In genomic region chr19:42589246-42589645, GRCm38 (mm10) we compare ENCODE assay signal across 16 mouse cellular contexts. TPM values are rescaled to one million over a fixed set of nuclear protein-coding genes. Genes with fewer than 3 reads are reported as not detected.
DNase-seq lines count a peak whose midpoint lies in the region; ATAC-seq and TF ChIP-seq lines count a peak whose summit lies in the region.
"Had no signal": no experiment of that assay in that cellular context is flagged by ENCODE, and none has a peak within 500 bp of the region (broad histone marks: within the 10 kb centered on the region; RNA-seq: fewer than 3 reads in every experiment).

No protein-coding gene starts in this region.

- H3K4me3 ChIP-seq in kidney, adult 2 months (ENCODE audit: insufficient read depth, low read depth, low read length) = no peak overlapping the region
- H3K4me3 ChIP-seq in kidney, embryonic 14.5 days (ENCODE audit: low read length) = no peak overlapping the region
- no peak overlapping the region for H3K4me3 ChIP-seq in lung, adult 2 months (replicated peaks; ENCODE audit: extremely low read depth, low read depth, low read length)

- TF ChIP-seq CTCF in kidney, adult 2 months (conservative IDR thresholded peaks at IDR 0.05; ENCODE audit: insufficient read depth, insufficient read length, low read depth, low read length) = no peak
- TF ChIP-seq CTCF in lung, adult 2 months (IDR thresholded peaks at IDR 0.05; ENCODE audit: insufficient read depth, low read length) = no peak

- WGBS in kidney, adult 2 months = 55% methylated on average over 1 of the region's 1 CpGs
- 45% methylated on average over 1 of the region's 1 CpGs for WGBS in kidney, embryonic 14.5 days
- WGBS in lung, adult 2 months = 48% methylated on average over 1 of the region's 1 CpGs

- no peak overlapping the region for H3K27ac ChIP-seq in kidney, adult 2 months (ENCODE audit: insufficient read depth, low read depth, low read length)
- H3K27ac ChIP-seq in kidney, embryonic 14.5 days (ENCODE audit: low read depth, low read length) = no peak overlapping the region

- no peak overlapping the region for H3K4me2 ChIP-seq in kidney, embryonic 14.5 days (replicated peaks; ENCODE audit: low read depth, low read length)

- no peaks in the 10 kb centered on the region for H3K27me3 ChIP-seq in kidney, adult 2 months (replicated peaks; ENCODE audit: control insufficient read depth, insufficient read depth, low read length)
- no peaks in the 10 kb centered on the region for H3K27me3 ChIP-seq in kidney, embryonic 14.5 days (ENCODE audit: control insufficient read depth, insufficient read depth, low read length)

- DNase-seq in embryo, embryonic 11 days = peak; percentile 29
- DNase-seq in embryo, embryonic 10 days (ENCODE audit: low spot score) = no peak
- peak; percentile 26 for DNase-seq in kidney, adult 2 months
- DNase-seq in lung, postnatal 10 days = peak; percentile 34
- no peak for DNase-seq in lung, adult 2 months
- peak; percentile 37 for DNase-seq in fibroblast of lung, adult 2 months (ENCODE audit: low read depth)
- no peak for DNase-seq in adrenal gland, postnatal 36 days
- DNase-seq: cerebellum, adult 9-11 months; kidney, adult 8-10 months; liver; right cerebral cortex, postnatal 14 days; thymus, postnatal 14 days had no signal

- H3K9me3 ChIP-seq in kidney, embryonic 14.5 days (ENCODE audit: control insufficient read depth, low read length) = no peaks in the 10 kb centered on the region

- no peaks in the 10 kb centered on the region for H3K4me1 ChIP-seq in kidney, adult 2 months (ENCODE audit: control insufficient read depth, insufficient read depth, low read length)
- H3K4me1 ChIP-seq in kidney, embryonic 14.5 days (ENCODE audit: control insufficient read depth, insufficient read depth, low read length) = no peaks in the 10 kb centered on the region
- peaks cover 7% of the 10 kb centered on the region; the same call in 1 of the 2 replicates for H3K4me1 ChIP-seq in lung, adult 2 months (ENCODE audit: control insufficient read depth, insufficient read depth, low read length)

- no peak overlapping the region for H3K9ac ChIP-seq in kidney, embryonic 14.5 days (ENCODE audit: low read depth, low read length)

- no peak for ATAC-seq in kidney, embryonic 14.5 days (ENCODE audit: low FRiP score, low TSS enrichment)

- peaks cover 2% of the 10 kb centered on the region for H3K36me3 ChIP-seq in kidney, adult 2 months (ENCODE audit: control insufficient read depth, insufficient read depth, low read length)
- H3K36me3 ChIP-seq in kidney, embryonic 14.5 days (ENCODE audit: control insufficient read depth, insufficient read depth, low read length) = peaks cover 19% of the 10 kb centered on the region; the same call in 1 of the 2 replicates

- TF ChIP-seq POLR2A in kidney, adult 2 months (IDR thresholded peaks at IDR 0.05; ENCODE audit: low read depth, low read length) = no peak
- TF ChIP-seq POLR2A in lung, adult 2 months (IDR thresholded peaks at IDR 0.05; ENCODE audit: borderline replicate concordance, extremely low read depth, low read depth, low read length) = no peak

RNA-seq across cellular contexts. Expression of gene Loxl4, which starts 23.4 kb away (rescaled TPM):
- 2.9 and 4.8 TPM in 2 replicates for polyA plus RNA-seq in kidney, adult 2 months (2012; rRNA removed)
- polyA plus RNA-seq in kidney, embryonic 14.5 days (2014; fragmentation: Nextera tagmentation; extraction: Ambion mirVana) = 0.93 and 1.9 TPM in 2 replicates
- 1.8 and 2.5 TPM in 2 replicates for polyA plus RNA-seq in lung, adult 2 months (2012; rRNA removed)
- 1 to 10 TPM; 1.4 to 2.0 TPM for total RNA-seq in adrenal gland, postnatal 36 days (2021)
- total RNA-seq: hematopoietic stem cell, adult 5-6 weeks; megakaryocyte progenitor cell, adult 5-6 weeks; neutrophil, adult 5-6 weeks had no signal

Comparison
In these comparisons a context has a peak if more than half of its experiments do, and no peak if none do; other contexts are left out.
1. DNase-seq: peak in embryo, embryonic 11 days (single experiment), kidney, adult 2 months (single experiment), lung, postnatal 10 days (single experiment) and fibroblast of lung, adult 2 months (single experiment); none in embryo, embryonic 10 days (single experiment), lung, adult 2 months (single experiment) and adrenal gland, postnatal 36 days (0 of 2).